Mouse (Mus musculus) heart, postnatal 0 days (tissue): Measurements from ENCODE around the gene A230072I06Rik.

Source experiments
- CTCF ChIP-seq: IDR thresholded peaks from 2 replicates; pipeline ENCODE4 v1.5.1; 2016; ENCODE audit warnings: antibody characterized with exemption, control low read depth, low read depth
- EP300 ChIP-seq: IDR thresholded peaks from 2 replicates; pipeline ENCODE4 v1.6.1; 2016; ENCODE audit warnings: antibody characterized with exemption, low read depth

DNA sequence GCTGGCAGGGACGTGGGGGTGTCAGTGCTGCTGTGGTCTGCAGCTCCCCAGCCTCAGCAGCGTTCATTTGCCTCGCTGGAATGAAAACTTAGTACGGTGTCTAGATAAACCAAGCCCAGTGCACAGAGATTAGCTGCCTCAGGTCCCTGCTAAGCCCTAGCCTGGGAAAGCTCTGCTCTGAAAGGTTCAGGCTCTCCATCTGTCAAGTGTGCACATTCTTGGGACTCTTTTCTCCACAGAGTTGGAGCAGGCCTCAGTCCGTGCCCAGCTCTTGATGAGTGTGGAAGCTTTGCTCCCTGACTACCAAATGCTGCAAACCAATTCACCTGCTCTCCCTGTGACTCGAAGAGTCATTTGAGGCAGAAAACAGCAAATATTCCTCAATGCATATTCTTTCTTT is 43.5 kb downstream of the A230072I06Rik start:
- TF ChIP-seq CTCF (no peak), EP300 (no peak)
